Mouse (Mus musculus): ENCODE results near the gene Med29. TPM values are rescaled to one million over a fixed set of nuclear protein-coding genes. Genes with fewer than 3 reads are reported as not detected.
A peak's percentile ranks its signal among the peaks of the same experiment; 100 is the strongest.

The Med29 gene
- total RNA-seq, 4 experiments from 2014 or later: 16.0 to 20.2 (median 17.1) TPM

DNA sequence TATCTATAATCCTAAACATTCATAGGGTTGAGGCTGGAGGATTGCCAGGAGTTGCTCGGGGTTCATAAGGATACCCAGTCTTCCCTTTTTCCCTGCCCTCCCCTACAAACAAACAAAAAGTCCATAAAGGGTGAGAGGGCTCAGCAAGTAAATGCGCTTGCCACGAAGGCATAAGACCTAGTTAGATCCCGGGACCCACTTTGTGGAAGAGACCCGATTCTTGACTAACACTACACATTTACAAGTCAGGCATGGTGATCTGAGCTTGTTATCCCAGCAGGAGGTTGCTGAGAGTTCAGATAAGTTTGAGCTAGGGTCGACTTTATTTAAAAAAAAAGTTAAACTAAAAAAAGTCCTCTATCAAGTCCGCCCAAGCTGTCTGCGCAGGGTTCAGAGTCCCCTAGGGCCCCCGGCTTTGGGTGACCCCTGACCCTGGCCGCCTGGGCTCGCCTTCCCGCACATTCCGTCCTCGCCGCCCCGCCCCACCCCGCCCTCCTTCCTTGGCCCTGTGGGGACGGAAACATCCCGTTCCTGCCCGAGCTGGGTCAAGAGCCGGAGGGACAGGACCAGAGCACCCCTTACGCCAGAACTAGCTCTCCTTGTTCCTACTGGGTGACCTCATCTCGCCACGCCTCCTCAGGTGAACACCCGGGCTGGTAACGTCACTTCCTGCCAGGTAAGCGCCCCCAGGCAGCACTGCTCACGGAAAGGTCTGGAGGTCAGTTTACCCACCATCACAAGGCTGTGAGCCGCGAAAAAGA lies 16.3 kb downstream of the Med29 start:
- no peak for DNase-seq (ENCODE audit: low spot score in 2 of 2)

DNA sequence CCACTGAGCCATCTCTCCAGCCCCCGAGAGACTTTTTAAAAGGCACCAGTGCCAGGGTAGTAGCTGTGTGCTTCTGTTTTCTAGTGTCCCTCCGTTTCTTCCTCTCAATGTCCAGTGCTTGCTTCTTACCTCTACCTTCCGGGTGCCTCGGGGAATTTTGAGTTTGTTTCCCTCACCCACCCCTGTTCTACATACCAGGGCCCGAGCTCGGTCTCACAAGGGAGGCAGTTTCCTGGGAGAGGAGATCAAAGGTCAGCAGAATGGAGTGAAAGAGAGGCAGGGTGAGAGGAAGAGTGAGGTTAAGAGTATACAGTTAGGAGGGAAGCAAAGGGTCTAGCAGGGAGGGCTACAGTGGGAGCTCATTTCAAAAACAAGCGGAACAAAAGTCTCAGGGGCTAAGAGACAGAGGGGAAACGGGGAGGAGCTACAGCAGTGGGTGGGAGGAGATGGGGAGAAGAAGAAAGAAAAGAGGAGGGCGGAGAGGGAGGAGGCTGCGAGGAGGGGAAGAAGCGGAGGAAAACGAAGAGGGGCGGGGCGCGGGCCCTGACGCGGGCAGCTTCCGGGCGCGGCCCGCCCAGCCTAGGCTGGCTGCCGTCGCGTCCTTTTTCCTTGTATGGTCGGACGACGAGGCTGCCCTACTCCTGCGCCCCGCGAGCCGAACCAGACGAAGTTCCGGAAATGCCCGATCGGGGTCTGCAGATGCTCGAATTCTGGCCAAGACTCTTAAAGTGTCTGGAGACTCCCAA lies 17.2 kb downstream of the Med29 start:
- DNase-seq (ENCODE audit: low spot score in 2 of 2): peak in 1 of 2 experiments; percentile 58

DNA sequence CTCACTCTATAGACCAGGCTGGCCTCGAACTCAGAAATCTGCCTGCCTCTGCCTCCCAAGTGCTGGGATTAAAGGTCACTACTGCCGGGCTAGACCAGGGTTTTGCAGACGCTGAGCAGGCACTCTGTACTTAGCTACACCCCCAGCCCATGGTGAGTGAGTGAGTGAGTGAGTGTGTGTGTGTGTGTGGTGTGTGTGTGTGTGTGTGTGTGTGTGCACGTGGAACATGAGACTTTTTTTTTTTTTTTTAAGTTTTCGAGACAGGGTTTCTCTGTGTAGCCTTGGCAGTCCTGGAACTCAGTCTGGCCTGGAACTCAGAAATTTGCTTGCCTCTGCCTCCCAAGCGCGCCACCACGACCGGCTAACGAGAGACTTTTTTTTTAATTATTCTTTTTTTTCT lies 17.9 kb downstream of the Med29 start:
- DNase-seq (ENCODE audit: low spot score in 2 of 2): no peak

DNA sequence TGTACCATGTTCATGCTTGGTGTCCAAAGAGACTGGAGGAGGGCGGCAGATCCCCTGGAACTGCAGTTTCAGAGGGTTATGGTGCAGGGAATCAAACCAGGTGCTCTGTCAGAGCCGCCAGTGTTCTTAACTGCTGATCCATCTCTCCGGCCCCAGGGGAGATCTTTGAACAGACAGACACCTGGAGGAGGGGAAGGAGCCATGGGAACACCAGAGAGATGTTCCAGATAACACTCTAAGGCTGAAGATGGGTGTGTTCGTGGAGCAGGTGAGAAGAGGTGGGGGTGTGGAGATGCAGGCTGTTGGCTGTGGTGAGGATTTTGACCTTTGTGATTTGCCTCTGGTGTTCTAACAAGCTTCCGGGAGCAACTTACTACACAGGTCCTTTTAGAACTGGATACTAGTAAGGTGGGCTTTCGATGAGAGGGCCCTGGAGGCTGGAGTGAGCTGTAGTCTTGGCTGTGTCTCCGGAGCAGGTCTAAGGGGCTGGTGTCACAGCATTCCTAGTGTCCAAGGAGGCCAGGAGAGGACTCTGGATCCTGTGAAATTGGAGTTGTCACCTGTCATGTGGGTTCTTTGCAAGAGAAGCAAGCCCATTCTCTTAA lies 18.5 kb downstream of the Med29 start:
- no peak for DNase-seq (ENCODE audit: low spot score in 2 of 2)

DNA sequence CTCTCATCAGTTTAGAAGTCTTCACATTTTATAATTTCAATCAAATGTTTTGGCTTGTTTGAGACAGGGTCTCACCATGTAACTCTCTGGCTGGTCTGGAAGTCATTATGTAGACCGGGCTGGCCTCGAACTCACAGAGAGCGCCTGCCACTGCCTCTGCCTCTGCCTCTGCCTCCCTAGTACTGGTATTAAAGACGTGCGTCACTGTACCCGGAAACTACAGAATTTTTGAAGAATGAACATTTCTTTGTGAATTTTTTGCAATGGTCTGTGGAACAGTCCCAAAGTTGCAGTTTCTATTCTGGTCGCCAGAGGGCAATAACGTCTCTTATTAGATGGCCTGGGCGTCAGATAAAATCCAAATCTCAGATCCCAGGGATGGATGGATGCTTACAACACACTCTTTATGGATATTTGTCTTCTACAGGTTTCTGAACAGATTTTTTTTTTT lies 19.4 kb downstream of the Med29 start:
- DNase-seq (ENCODE audit: low spot score in 2 of 2): peak; percentile 68 to 83

DNA sequence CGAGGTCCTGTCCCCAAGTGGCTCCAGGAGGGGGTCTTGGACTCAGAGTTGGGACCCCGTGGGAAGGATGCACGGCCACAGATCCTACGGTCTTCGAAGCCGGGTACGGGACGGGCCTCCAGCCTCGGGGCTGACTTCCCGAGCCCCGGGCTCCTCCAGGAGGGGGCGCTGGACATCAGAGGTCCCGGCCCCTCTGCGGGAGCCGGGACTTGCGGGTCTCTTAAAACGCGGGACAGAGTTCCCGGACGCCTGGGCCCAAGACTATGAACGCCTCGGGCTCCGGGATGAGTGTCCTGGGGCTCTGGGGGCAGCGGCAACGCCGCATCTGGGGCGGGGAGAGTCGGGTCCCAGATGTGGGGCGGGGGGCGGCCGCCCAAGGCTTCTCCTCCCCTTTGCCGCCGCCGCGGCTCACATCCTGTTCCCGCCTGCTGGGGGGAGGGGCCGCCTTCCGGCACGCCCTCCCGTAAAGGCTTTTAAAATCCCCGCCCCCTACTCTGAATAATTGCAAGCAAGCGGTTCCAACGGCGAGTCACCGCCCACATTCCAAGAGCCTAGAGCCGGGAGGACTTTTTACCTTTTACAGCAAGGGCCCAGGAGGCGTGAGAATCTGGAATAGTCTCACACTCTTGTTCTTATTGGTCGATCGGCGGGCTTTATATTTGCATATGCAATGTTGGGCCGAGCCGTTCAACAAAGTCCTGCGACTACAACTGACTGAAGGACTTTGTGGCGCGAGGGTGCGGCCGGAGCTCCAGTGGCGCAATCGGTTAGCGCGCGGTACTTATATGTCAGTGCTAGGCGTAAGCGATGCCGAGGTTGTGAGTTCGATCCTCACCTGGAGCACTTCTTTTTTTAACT lies 20.0 kb downstream of the Med29 start, which contains the start of gene Plekhg2:
Gene Plekhg2, minus strand, starts transcription at position 349 of the 858 bp plus-strand sequence.
- peak; percentile 93 to 97 for DNase-seq (ENCODE audit: low spot score in 2 of 2)

DNA sequence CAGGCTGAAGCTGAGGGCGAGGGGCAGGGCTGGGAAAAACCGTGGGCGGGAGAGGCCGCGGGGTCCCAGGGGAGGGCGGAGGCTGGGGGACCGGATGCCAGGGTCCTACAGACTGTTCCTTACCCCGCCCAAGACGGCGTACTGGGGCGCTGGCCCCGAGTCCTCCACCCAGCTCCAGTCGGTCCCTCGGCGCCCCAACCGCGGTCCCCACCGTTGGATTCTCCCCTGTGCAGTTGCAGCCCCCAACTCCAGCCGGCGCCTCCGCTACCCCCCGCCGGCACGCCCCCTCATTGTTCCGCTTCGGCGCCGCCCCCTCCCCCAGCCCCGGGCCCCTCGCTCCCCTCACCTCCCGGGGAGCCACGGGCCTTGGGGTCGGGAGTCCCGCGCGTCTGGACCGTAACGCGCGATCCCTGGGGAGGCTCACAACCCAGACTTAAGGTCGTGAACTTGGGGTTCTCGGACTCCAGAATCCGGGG lies 21.0 kb downstream of the Med29 start:
- DNase-seq (ENCODE audit: low spot score in 2 of 2): no peak

DNA sequence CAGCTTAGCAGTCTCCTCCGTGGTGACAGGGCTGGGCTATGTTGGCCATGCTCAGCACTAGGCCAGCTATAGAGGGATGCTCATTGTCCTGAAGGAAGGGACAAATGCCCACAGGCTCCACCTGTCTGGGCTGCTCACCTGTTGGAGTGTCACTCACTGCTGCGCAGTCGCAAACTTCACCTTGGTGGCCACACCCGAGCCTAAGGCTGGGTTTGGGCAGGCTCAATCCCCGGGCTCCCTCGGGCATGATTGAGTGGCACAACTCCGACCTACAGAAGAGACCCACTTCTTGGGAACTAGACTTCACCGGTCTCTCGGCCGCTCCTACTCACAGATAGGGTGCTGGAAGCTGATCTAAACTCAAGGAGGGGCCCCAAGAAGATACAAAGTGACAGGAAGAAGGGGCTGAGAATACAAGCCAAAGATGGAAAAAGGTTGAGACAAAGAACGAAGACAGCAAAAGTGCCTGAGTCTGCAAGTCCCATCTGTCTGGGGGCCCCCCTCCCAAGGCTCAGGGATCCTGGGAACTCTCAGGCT lies 21.5 kb downstream of the Med29 start:
- DNase-seq (ENCODE audit: low spot score in 2 of 2): no peak

DNA sequence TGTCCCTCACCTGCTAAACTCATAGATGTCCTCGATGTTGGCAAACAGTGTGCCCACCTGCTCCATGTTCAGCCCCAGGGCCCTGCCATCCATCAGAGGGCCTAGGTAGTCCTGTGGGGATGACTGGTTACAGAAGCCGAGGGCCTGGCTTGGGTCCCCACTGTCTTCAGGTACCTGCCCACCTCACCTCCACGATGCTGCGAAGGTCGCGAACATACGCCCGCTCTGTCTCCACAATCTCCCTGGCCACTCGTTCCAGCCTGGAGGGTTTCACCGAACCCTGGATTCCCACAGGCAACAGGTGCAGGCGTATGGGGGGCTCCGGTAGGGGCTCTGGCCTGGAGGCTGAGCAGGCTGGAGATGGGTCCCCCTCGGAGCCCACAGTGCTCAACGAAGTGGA lies 22.5 kb downstream of the Med29 start:
- no peak for DNase-seq (ENCODE audit: low spot score in 2 of 2)

DNA sequence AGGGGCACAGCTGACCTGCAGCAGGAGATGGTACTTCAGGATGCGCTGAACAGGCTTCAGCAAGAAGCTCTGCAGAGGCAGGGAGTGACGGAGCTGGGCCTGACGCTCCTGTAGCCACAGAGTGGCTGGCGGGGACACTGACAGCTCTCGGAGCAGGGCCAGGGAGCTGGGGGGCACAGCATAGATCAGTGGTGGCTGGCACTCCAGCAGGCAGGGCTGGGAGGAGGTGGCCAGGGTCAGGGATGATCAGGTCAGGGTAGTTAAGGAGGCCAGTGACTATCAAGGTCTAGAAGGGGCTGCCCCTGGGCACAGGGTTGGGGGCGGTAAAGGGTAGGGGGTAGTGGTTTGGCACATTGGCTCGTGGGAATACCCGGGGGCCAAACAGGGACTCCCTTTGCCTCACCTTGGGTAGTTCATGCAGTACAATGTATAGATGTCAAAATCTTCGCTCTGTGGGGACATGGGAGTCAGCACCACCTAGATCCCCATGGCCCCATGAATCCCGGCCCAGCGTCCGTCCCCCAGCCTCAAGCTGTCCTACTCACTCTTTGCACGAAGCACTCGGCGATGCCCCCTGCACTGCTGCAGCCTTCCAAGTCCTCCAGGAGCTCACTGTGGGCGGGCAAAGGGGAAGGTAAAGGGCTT lies 24.1 kb downstream of the Med29 start:
- no peak for DNase-seq (ENCODE audit: low spot score in 2 of 2)

DNA sequence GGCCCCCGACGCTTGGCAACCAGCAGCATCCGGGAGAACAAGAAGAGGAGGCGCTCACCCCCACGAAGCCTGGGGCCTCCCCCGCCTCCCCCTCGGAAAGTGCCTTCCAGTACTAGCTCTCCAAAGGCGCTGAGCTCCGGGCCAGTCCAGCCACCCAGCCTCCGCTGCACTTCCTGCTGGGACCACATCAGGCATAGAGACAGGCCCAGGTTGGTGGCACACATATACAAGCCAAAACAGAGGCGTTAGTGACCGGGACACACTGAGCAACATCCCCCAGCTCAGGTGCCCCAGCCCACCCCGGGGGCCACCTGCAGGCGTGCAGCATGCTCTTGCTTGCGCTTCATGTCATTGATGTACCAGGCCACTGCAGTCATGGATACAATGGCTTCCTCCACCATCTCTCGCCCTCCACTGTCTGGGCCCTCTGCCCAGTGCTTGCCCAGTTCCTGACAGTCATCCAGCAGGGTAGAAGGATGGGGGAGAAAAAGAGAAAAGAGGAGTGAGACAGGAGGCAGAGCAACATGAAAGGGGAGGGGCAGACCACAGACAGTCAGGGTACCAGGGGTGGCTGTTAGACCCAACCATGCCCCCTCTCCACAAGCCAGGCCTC lies 24.7 kb downstream of the Med29 start:
- DNase-seq (ENCODE audit: low spot score in 2 of 2): no peak

DNA sequence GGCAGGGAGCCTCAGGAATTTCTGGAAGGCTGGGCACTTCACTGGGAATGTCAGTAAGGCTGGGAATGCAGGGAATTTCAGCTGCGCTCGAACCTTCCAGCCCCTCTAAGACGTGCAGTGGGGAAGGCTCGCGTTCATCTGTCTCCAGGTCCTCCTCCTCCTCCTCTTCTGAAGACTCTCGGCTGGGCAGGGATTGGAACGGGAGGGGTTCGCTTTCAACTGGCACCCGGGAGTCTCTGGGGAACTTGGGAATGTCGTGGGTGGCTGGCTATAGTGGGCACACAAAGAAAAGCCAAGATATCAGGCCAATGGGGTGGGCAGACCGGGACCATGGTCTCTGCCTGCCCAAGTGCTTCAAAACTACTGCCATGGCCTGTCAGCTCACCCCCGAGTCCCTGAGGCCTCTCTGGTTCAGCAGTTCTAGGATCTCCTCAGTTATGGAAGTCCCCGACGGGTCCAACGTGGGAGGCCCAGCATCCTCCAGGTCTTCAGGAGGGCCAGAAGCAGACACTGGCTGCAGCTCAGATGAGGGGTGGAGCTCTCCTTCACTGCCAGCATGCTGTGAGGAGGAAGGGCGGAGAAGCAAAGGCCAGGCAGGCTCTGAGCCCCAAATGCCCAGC lies 30.0 kb downstream of the Med29 start:
- no peak for DNase-seq (ENCODE audit: low spot score in 2 of 2)

DNA sequence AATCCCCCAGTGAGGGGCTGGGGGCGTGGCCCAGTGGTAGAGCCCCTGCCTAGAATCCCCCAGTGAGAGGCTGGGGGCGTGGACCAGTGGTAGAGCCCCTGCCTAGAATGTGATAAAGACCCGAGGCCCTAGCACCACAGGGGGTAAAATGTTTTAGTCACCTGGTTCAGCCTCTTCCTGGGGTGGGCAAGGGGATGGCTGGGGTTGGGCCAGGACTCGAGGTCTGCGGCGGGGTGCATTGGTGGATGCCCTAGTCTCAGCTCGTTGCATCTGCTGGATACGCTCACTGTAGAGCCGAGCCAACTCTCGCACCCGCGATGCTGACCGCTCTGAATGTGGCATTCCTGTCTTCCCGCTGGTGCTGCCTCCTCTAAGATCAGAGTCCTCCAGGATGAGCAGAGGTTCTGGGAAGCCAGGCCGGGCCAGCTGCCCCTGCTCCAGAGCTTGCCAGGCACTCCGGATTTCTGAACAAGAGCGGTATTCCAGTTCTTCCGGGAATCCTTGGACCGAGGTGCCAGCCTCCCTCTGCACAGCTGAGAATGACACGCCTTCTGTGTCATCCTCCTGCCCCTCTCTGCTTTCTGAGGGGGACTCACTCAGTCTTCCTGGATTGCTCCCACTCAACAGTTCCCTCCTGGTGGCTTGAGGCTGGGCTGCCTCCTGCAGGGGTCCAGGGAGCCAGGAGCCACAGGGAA lies 30.7 kb downstream of the Med29 start:
- DNase-seq (ENCODE audit: low spot score in 2 of 2): no peak

DNA sequence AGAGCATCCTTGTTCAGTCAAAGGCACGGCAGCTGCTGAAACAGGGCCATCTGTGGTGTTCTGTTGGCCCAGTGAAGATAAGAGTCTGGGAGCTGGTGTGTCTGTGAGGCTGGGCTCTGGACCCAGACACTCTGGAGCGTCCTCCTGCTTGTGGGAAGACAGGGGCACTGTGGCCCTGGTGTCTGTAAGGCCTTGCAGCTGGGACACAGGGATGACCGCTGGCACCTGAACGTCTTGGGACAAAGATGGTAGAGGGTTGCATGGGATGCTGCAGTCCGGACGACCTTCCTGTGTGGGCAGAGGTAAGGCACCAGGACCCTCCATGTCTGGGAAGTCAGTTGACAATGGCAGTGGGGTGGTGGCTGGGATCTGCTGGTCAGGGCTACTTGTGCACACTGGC lies 32.2 kb downstream of the Med29 start:
- DNase-seq (ENCODE audit: low spot score in 2 of 2): no peak

DNA sequence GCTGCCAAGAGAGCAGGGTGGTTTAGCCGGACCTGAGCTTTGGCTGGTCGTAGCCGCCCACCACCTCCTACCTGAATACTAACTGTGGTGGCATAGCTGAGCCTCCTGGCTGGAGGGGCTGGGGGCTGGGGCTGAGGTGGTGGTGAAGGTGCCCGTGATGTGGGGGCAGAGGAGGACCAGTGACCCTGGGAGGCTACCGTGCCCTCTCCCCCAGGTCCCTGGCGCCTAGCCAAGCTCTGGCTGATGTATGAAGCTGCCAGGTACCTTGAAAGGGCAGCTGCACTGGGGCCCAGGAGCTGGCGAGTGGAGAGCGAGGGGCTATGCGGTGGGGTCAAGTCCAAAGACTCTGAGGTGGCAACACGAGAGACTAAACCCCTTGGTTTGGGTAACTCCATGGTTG lies 32.7 kb downstream of the Med29 start:
- DNase-seq (ENCODE audit: low spot score in 2 of 2): no peak

DNA sequence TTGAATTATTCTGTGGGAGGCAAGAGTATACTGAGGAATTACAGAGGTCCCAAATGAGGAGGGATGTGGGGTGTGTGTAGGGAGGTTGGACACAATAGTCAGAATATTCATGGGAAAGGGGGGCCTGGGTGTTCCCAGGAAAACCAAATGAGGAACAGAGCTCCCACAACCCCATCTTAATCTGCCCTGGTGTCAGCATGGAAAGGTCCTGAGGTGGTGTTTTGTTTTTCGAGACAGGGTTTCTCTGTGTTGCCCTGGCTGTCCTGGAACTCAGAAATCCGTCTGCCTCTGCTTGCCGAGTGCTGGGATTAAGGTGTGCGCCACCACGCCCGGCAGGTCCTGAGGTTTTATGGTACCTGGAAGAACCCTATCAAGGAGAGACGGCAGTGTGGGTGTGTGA lies 34.1 kb downstream of the Med29 start:
- DNase-seq (ENCODE audit: low spot score in 2 of 2): no peak

DNA sequence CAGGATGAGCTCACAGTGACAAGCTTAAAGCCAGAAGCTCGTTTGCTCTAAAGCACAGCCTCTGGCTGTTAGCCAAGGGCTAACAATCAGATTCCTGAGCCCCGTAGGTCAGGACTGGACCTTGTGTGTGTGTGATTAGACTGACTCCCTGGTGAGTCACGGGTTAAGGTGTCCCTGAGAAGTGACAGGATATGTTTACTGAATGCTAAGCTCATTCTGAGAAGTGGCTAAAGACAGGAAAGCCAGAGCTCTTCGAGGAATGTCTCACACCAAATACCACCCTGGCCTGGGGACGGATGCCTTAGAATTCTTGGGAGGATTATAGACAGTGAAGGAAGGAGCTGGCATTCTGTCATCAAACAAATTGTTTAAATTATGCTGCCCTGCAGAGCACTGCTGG lies 34.5 kb downstream of the Med29 start:
- DNase-seq (ENCODE audit: low spot score in 2 of 2): no peak

DNA sequence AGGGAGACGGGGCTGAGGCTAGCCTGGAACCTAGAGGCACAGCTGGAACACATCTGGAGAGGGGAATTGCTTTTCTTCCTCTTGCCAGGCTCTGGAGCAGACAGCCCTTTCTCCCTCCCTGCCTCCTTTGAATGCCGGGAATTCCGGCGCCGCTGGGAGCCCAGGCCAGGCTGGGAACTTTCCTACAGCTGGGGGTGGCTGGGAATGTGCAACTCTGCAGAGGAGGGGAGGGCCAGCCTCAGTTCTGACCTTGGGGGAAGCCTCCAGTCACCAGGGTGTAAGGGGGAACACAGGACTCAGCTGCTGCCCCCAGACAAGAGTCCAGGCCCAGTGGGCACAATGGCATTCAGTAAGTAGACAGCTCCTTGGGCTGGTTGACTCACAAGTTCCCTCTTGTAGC lies 35.5 kb downstream of the Med29 start:
- DNase-seq (ENCODE audit: low spot score in 2 of 2): no peak

DNA sequence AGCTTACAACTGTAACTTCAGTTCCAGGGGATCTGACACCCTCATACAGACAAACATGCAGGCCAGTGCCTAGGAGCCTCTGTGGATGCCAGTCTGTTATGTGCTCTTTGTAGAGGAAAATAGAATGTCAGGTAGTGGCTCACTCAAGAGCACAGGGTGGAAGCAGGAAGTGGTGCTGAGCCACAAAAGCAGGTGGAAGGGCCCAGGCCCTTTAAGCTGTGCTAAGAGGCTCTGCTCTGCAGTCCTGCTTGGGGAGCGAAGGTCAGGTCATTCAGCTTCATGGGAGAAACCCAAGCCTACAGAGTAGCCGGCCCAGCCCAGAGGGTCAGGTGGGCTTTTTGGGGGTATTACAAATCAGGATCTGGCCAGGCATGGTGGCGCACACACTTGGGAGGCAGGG lies 37.3 kb downstream of the Med29 start:
- DNase-seq (ENCODE audit: low spot score in 2 of 2): no peak
